Mouse (Mus musculus) cerebellum, adult 8-10 months (tissue): ENCODE measurements around the gene Hoxc5.

Experiments used
- DNase-seq: peaks from one replicate; pipeline ENCODE4 v3.0.0; 2022

Hoxc5 gene

GRCm38 (mm10) chr15:103038701-103039480 is 71.6 kb downstream of the Hoxc5 start:
- no peak for DNase-seq

- no peak for DNase-seq
Observed at GRCm38 (mm10) chr15:103039609-103040008, 72.4 kb downstream of the Hoxc5 start.

- DNase-seq = no peak
Observed at GRCm38 (mm10) chr15:103040601-103041000, 73.4 kb downstream of the Hoxc5 start.

GRCm38 (mm10) chr15:103041613-103042012 is 74.4 kb downstream of the Hoxc5 start:
- no peak for DNase-seq

- DNase-seq = no peak
Observed at GRCm38 (mm10) chr15:103042209-103042608, 75.0 kb downstream of the Hoxc5 start.

- no peak for DNase-seq
Observed at GRCm38 (mm10) chr15:103051670-103052069, 84.4 kb downstream of the Hoxc5 start.

- DNase-seq = no peak
Observed at GRCm38 (mm10) chr15:103053210-103053609, 86.0 kb downstream of the Hoxc5 start.

GRCm38 (mm10) chr15:103056396-103056795 is 89.2 kb downstream of the Hoxc5 start:
- DNase-seq = no peak

GRCm38 (mm10) chr15:103058715-103059114 is 91.5 kb downstream of the Hoxc5 start:
- DNase-seq = no peak

GRCm38 (mm10) chr15:103059393-103059992 is 92.2 kb downstream of the Hoxc5 start:
- no peak for DNase-seq

GRCm38 (mm10) chr15:103060021-103060340 is 92.7 kb downstream of the Hoxc5 start:
- DNase-seq = no peak

GRCm38 (mm10) chr15:103060341-103061130 is 93.3 kb downstream of the Hoxc5 start:
- no peak for DNase-seq

GRCm38 (mm10) chr15:103061131-103061825 is 94.0 kb downstream of the Hoxc5 start:
- DNase-seq = no peak

- no peak for DNase-seq
Observed at GRCm38 (mm10) chr15:103061988-103062387, 94.7 kb downstream of the Hoxc5 start.

- DNase-seq = no peak
Observed at GRCm38 (mm10) chr15:103065642-103066041, 98.4 kb downstream of the Hoxc5 start.
